Mouse (Mus musculus) embryonic fibroblast, embryonic 13.5 days (primary cell): ENCODE measurements around the gene E4f1.
A peak's percentile ranks its signal among the peaks of the same experiment; 100 is the strongest.

Experiments used
- CTCF ChIP-seq: IDR thresholded peaks from 2 replicates; pipeline ENCODE4 v1.5.1; 2011; ENCODE audit warnings: mild to moderate bottlenecking, control low read depth, low read length, moderate library complexity, borderline replicate concordance; ENCODE audit not compliant: insufficient read depth
- POLR2A ChIP-seq: IDR thresholded peaks from 2 replicates; pipeline ENCODE4 v1.6.1; 2011; ENCODE audit warnings: low read depth, mild to moderate bottlenecking, control low read depth, low read length, moderate library complexity

DNA sequence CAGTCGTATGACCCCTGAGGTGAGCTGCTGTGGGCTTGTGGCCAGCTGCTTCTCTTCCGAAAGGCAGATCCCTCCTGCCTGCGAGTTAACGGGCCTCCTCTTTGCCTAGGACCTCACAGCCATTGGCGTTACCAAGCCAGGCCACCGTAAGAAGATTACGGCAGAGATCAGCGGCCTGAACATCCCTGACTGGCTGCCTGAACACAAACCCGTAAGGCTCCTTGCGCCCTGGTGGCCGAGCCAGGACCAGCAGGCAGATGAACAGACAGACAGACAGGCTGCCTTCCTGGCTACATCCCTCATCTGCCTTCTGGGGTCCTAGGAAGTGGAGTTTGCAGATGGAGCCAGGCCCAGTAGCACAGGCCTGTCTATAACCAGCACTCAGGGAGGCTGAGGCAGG, 32.1 kb upstream of the E4f1 start:
- TF ChIP-seq CTCF = peak; percentile 54; the same call in 1 of the 2 replicates
- no peak for TF ChIP-seq POLR2A
